Mouse (Mus musculus) gonadal fat pad, adult 2 months (tissue): Measurements from ENCODE around the gene Fam24a. TPM values are rescaled to one million over a fixed set of nuclear protein-coding genes. Genes with fewer than 3 reads are reported as not detected.

Experiments used
- DNase-seq: peaks from one replicate; pipeline ENCODE4 v3.0.0-alpha.2; 2012; ENCODE audit warnings: low read depth
- polyA plus RNA-seq: library from polyadenylated mRNA; depleted of rRNA; stranded (reverse); fragments of >200 nt; gene quantifications from 2 replicates; pipeline ENCODE4 v1.2.3, GENCODE M21; 2012; rRNA removed

Gene Fam24a
- polyA plus RNA-seq, result 0.43 and 1.1 TPM in 2 replicates

DNA sequence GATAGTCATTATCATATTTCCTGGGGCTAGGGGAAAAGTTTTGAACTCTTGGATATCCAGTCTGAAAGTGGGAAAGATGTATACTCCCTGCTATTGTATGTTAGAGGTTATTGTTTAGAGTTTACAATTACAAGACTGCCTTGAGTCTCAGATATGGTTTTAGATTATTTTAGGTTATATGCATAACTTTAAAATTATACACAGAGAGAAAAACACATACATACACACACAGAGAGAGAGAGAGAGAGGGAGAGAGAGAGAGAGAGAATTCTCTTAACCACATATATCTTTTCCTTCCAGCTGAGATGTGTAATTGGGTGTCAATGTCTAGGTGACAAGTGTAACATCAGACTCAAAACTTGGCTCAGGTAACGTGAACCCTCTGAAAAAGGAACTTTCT lies at the start of gene Fam24a:
TSS of gene Fam24a (plus strand) at position 301 of the 400 bp plus-strand sequence.
- no peak for DNase-seq

- DNase-seq, result no peak
Measured at GRCm38 (mm10) chr7:131297151-131297550, 36.5 kb upstream of the Fam24a start.

GRCm38 (mm10) chr7:131303340-131303739 lies 30.3 kb upstream of the Fam24a start:
- DNase-seq, result peak; percentile 79

DNA sequence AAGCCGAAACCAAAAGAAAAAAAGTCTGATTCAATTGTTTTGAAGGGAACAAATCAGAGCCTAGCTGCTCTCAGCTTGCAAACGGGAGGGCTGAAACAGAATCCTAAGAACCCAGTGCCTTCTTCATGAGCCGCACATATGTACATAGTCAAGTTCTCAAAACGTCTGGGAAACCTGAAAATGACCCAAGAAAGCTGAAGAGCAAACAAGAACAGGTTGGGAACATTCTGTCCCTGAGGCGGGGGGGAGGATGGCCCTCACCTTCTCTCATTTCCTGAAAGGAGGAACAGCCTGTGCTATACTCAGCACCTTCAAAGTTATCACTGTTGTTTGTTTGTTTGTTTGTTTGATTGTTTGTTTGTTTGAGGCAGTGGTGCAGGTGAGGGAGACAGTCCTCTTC lies 26.9 kb upstream of the Fam24a start:
- DNase-seq, result no peak

DNA sequence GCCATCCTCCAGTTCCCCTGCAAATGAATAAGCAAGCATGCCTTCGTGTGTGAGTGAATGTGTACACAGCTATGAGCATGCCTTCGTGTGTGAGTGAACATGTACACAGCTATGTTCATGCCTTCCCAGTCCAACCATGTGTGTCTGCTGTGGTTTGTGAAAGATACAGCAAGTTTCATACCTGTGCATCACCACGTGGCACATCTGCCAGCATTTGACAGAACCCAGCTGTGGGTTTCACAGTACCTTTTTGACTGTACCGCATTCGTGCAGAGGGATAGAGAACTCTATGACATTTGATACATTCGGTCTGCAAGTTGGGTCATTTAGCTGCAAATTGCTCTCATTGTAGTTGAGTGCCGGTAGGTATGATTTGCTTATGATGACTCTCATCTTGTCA lies 19.2 kb upstream of the Fam24a start:
- no peak for DNase-seq

GRCm38 (mm10) chr7:131317587-131317986 lies 16.1 kb upstream of the Fam24a start:
- no peak for DNase-seq

DNA sequence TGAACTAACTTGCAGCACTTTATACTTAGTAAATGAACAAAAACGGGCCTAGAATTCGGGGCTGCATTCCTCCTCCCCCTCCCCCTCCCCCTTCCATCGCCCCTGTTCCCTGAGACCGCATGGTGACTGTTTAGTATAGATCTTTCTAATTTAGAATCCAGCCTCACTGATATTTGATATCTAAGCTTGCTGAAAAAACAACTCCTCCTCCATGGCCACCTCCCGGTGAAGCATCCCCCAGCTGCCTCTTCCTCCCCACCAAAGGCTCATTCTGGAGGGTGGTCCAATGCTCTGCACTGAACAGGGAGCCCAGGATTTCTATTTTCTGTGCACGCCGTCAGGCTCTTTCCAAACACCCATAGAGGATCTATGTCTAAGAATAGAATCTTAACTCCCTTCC lies 15.3 kb upstream of the Fam24a start:
- DNase-seq, result no peak

DNA sequence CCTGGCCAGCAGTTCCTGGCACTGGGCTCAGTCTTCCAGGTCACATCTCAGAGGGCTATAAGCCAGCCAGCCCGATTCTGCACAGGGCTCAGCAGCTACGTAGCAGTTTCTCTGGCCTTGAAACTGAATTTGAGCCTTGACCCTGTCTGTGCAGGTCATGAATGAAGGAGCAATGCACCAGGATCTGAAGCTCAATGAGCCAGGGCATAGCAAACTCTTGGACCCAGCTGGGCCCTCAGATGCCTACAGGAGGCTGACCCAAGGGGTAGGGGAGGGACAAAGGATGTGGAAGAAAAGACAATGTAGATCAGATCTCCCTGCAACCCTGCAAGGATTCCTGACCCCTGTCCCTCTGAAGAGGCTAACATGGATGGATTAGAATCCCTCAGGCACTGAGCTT lies 11.5 kb upstream of the Fam24a start, which contains the start of gene Cuzd1:
TSS of gene Cuzd1 (minus strand) at position 101 of the 400 bp plus-strand sequence.
- DNase-seq, result no peak

- no peak for DNase-seq
Measured at GRCm38 (mm10) chr7:131327054-131327453, 6.6 kb upstream of the Fam24a start.

DNA sequence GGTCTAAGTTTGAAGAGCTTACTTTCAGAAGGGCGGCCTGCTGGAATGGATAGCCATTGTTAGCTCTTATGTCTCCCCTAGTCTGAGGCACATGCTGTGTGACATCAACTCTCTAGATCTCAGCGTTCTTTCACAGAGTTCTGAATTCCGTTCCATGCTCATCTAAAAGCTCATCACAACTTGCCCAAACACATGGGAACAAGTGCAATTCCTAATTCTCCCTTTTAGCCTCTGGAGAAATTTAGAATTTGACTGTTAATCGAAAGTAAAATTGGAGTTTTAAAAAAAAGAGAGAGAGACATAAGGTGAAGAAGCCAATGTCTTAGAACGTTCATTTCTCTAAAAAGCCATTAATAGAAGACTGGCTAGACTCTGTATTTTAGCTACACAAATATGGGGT lies 4.2 kb upstream of the Fam24a start, which contains the start of gene Fam24b:
TSS of gene Fam24b (minus strand) at position 101 of the 400 bp plus-strand sequence.
- DNase-seq, result no peak

DNA sequence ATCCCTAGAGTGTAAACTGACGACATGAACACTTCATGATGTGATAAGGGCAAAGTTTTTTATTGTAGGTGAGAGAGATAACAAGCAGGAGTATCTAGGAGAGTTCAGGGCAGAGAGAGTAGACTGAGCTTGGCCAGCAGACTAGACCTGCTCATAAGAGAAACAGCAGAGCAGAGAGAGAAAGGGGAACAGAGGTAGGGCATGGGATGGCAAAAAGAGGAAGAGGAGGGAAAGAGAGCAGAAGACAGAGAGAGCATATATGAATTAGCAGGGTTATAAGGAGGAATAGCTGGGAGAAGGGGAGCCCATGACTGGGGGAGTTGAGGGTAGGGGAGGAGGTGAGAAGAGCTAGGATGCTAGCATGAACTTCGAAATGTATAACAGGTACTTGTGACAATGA lies 2.0 kb upstream of the Fam24a start:
- no peak for DNase-seq

- DNase-seq, result no peak
Measured at GRCm38 (mm10) chr7:131337502-131338068, 3.9 kb downstream of the Fam24a start.

- DNase-seq, result no peak
Measured at GRCm38 (mm10) chr7:131345856-131346541, 12.3 kb downstream of the Fam24a start.

DNA sequence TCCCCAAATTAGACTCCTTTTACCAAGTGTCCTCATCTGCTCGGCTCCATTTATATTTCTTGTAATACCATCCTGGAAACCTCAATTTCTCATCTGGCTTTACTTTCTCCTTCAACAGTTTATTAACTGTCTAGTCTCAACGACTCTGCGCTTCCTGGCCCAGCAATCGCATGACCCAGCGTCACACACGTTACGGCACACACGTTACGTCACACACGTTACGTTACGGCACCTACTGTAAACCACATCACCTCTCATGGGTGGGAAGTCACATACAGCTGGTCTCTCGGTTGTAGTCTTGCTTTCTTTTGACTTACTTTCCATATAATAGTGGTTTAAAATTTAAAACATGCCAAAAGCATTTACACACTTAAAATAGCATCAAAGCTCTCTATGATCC lies 22.4 kb downstream of the Fam24a start:
- DNase-seq, result no peak

DNA sequence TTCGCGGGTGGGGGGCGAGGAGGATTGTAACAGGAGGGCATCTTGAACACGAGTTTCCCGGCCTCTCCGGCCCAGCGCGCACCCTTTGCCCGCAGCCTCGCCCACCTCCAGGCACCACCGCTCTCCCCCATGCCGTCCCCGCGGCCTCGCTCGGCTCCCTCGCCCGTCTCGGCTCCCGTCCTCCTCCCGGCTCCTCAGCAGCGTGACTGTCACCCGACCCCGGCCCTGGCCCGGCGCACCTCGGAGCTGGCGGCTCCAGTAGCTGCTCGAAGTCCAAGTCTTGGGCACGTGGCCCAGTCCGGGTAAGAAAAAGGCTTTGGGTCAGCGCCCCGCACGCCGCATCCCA lies 28.6 kb downstream of the Fam24a start:
- DNase-seq, result no peak

GRCm38 (mm10) chr7:131362615-131363300 lies 29.1 kb downstream of the Fam24a start, which contains the start of gene 2310057M21Rik:
Gene 2310057M21Rik (minus strand): TSS chr7:131362759.
- DNase-seq, result peak; percentile 87

DNA sequence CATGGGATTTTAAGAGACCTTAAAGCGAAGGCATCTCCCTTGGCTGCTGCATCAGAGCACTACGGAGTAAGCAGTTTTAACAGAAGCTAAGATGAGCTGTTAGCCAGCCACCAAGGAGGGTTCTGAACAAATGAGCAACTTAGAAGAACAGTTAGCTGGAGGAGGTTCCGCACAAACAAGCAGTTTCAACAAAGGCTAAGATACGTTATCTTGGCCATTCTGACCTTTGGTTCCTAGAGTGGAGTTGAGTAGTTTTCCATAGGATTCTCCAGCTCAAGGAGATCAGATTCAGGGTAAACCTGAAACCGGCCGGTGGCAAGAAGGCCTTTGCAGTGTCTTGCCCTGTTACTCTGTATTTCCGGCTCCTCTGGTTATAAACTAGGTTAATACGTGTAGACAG lies 30.5 kb downstream of the Fam24a start:
- DNase-seq, result no peak

- peak; percentile 51 for DNase-seq
Measured at GRCm38 (mm10) chr7:131370648-131371469, 37.2 kb downstream of the Fam24a start, which contains the start of gene Pstk. Gene Pstk (plus strand): TSS chr7:131371141.

- no peak for DNase-seq
Measured at GRCm38 (mm10) chr7:131371470-131371860, 37.8 kb downstream of the Fam24a start.

DNA sequence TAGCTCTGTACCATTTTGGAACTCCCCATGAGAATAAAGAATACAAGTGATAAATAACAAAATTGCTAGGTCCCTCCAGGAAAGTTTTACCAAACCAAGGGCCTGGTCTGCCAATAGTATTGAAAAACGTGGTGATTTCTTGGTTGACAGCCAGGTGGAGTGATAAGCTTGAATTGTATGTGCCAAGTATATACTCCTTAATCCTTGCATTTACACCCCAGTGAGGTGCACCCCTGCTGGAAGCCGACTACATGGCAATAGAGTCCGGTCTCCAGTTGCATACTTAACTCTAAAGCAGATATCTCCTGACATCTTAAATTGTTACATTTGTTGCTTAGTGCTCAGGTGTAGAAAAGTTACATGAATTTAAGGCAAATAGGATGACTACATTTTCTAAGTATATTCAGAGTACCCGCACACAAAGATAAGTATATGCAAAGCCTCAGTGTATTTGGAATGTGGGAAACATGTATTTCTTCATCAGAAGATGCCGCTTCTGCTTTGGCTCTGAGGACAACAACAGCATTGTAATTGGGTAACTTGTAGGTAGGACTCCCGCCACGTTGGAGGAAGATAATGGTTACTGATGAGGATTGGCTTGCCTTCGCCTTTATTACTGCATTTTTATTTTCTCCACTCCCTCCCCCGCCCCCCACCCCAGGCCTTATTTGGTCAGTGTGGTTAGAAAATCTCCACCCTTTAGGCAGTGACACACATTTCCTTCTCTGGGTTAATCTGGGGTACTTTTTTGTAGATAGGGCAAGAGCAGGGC lies 38.4 kb downstream of the Fam24a start:
- no peak for DNase-seq
